Mouse (Mus musculus) kidney, adult 8-10 months (tissue): ENCODE results near the gene Trip10.

ENCODE experiments used
- DNase-seq, 2 experiments: peaks; one replicate each; pipeline ENCODE4 v3.0.0; 2022

Trip10 gene

DNA sequence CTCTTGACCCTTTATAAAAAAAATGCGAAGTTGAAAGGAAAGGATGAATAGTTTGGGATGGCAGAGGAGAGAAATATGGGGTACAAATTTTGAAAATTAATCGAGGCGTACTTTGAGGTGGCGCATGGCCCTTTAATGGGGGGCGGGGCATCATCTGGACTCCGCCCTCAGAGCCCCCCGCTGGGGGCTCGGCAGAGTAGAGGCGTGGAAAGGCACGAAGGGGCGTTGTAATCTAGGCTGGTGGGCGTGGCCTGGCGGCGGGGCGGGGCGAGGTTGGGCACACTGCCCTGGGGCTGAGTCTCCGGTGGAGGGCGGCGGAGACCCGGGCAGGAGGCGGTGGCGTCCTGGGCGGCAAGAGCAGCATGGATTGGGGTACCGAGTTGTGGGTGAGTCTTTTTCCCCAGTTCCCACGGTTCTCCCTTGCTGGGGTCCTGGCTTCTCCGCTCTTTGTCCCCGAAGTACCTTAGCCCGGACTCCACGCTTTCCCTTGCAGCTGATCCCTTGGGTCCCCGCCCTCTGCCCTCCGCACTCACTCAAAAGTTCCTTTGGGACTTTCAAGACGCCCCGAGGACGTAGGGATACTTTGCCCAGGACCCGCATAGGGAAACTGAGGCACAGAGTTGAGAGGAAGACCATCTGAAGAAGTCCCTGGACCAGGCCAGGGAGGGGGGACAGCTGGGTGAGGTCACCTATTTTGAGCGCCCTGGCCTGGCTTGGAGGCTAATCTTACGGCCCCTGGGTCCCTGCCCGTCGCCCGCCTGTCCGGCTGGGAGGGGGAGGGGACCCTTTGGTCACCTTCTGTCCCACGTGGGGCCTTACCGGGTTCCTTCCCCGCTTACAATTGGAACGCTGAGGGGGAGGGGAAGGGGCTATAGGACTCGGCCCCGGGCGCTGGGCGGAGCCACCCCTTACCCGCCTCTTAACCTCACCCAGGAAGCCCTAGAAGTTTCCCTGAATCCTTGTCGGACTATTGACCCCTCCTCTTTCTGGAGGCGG is at the start of gene Trip10:
Trip10 (plus strand) TSS at position 270 of the 996 bp plus-strand sequence.
- DNase-seq = peak; percentile 94 to 98

DNA sequence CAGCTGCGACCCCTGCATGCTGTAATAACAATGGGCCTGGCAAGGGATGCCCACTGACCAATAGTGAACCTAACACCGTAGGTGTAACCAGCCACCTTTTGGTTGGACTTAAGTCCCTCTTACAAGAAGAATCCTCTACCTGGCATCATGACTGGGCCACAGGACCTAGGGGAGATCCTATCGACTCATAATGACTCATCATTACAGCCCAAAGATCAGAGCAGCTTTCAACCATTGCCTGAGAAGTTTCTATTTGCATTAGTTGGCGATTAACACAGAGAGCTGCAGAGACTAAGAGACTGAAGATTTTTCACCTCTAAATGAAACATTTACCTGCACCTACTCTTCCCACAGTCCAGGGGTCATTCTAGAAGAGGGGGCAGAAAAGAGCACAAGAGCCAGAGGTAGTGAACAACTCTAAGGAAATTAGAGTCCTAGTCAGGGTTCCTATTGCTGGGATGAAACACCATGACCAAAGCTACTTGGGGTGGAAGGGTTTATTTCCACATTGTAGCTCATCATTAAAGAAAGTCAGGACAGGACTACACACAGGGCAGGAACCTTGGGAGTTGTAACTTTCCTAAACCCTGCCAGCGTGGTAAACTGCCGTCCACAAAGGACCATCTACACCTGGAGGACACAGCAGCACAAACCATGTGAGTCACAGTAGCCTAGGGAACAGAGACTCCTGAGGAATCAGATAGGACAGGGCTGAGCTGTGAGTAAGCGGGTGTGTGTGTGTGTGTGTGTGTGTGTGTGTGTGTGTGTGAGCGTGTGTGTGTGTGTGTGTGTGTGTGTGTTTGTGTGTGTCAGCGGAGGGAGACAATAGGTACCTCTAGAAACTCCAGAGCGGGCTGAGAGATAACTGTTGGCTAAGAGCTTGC is 47.2 kb upstream of the Trip10 start:
- DNase-seq = peak in 1 of 2 experiments; percentile 41

DNA sequence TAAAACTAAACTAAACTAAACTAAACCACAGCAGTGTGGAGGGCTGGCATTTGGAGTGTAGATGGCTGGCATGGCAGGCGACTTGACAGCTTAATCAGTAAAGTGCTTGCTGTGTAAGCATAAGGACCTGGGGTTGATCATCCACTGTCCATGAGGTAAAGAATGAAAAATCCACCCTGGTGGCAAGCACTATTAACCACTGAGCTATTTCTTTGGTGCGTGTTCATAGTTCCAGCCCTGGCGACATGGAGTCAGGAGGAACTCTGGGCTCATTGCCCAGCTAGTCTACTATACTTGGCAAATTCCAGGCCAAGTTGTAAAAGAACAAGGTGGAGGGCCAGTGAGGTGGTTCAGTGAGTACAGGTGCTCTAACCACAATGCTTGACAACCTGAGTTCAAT is 41.3 kb upstream of the Trip10 start:
- DNase-seq = peak; percentile 65 to 71

DNA sequence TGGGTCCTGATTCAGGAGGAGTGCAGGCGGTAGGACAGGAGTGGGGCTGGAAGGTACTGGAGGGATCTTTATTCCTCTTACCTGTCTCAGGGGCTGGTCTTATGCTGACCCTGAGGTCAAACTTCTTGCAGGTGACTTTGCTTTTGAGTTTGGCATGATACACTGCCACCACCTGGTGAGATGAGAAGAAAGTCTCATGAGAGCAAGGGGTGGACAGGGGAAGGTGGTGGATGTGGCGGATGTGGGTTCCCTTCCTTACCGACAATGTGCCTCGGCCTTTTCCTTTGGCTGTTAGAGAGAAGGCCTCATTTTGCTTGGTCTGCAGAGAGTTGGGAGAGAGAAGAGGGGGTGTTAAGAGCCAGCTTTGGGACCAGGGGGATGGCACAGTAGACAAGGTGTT is 39.9 kb upstream of the Trip10 start:
- DNase-seq = no peak

DNA sequence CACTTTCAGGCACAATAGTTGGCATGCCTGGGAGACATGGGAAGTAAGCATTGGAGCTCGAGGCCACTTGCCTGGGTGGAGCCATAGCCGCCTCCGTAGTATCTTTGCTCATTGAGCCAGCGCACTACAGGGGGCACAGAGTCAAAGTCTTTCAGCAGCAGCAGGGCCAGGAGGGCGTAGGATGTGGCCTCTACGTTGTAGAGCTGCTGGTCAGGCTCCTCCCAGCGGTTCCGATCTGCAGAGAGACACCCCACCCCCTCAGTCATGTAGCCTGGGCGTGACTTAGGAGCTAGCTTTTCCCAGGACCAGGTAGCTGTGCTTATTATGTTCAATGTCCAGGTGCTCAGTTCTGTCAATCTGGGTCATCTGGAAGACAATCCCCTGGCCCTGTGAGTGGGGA is 37.8 kb upstream of the Trip10 start:
- DNase-seq = no peak

DNA sequence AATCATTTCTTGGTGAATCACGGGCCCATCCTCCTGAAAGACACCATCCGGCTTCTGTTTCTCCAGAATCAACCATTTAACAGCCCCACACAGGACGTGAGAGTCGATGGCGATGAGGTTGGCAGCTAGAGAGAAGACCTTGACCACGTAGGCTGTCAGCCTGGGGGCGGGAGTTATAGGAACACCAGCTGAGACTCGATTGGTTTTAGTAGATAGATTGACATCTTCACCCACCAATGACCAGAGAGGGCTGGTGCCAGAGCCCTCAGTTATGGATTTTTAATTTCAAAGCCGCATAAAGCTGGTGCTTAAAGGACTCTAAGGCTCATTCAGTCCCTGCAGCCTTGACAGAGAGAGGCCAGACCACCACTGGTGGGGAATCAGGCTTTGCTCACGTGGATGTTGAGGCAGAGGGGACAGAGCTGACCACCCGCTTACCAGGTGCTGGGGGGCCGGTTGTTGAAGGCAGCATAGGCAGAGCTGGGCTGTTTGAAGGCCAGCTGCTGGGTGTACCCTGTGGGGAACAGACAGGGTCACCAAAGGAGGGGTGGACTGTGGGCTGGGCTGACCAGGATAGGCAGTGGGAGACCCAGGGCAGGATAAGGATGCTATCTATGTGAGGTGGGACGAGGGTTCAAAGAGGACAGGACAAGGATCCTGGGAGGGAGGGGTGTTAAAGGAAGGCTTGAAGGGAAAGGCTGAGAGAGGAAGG is 34.4 kb upstream of the Trip10 start:
- DNase-seq = no peak

DNA sequence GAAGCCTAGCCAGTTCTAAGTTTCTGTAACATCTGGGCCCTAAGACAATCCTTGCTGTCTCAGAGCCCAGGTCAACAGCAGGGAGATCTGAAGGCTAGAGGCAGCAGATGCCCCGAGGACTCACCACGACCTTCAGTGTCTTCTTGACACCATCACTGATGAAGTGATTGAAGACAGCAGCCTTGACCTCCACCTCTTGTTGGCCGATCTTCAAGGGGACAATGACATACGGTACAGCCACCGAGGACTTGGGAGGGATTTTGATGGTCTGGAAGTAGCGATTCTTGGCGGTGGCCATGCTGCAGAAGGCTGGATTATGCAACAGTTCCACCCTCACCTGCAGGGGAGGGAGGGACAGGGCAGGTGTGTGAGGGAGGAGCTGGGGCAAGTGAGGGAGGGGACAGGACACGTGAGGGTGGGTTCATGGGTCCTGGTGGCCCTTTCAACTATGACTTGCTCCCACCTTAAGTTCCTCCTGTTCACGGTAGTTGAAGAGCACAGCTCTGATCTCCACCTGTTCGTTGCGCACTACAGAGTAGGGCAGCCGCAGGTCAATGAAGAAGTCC is 30.8 kb upstream of the Trip10 start:
- no peak for DNase-seq

DNA sequence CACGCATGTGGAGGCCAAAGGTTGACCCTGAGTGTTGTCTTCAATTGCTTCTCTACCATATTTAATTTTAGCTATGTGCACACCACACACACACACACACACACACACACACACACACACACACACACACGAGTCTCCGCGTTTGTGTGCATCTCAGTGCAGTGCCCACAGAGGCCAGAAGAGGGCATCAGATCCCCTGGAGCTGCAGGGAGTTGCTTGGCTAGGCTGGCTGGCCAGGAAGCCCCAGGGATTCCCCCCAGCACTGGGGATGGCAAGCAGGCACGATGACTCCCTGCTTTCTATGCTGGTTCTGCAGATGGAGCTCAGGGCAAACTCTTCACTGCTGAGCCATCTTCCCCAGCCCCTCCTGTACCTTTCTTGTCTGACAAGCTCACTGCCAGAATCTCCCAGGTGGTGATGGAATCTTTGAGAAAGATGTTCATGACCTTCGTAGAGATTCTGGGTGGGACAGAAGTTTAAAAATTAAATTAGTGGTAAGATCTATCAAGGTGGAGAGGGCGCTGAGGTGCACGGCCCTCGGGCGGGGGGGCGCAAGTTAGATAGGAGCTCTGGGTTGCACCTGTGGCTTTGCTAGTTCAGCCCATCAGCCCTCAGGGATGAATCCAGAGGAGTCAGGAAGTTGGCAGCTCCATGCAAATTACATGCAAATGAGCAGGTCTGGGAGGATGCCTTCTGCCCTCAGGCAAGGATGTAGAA is 29.9 kb upstream of the Trip10 start:
- DNase-seq = peak; percentile 57 to 81

DNA sequence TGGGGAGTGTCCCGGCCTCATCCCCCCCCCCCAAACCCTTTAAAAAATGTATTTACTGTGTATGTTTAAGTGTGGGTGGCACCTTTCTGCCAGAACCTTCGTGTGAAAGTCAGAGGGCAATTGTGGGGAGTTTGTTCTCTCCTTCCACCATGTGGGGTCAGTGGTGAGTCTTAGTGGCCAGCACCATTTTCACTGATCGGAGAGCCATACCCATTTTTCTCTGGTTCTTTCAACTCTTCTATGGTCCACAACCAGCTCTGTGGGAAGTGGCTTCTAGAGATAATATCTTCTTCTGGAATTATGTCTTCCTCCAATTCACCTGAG is 29.4 kb upstream of the Trip10 start:
- peak; percentile 47 to 61 for DNase-seq

DNA sequence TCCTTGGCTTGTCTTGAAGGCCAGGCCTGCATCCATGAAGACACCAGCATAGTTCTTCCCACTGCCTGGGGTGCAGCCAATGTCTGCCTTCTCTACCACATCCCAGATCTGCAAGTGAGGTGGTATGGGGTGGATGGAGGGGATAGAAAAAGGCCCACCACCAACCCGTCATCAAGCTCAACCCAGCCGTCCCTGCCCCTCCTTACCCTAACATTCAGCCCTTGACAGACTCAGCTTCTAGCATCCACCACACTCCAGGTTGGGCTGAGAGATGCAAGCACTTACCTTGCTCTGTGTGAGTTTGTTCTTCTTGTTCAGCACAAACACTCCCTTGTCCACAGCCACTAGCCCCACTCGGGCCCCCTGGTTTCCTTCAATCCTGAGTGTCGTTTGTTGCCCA is 27.3 kb upstream of the Trip10 start:
- no peak for DNase-seq

DNA sequence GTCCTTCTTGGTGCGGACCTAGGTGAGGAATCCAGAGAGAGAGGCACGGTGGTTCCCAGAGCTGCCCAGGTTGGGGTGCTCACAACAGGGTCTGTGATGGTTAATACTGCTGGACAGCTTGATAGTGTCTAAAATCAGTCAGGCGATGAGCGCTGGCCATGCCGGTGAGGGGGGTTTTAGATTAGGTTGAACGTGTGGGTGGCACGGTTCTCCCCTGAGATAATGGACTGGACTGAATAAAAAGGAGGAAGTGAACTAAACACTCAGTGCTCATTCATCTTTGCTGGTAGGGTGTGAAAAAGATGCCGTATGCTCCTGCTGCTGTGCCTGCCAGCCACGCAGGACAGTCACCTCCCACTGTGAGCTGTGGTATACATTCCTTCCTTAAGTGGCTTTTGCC is 25.9 kb upstream of the Trip10 start:
- no peak for DNase-seq

DNA sequence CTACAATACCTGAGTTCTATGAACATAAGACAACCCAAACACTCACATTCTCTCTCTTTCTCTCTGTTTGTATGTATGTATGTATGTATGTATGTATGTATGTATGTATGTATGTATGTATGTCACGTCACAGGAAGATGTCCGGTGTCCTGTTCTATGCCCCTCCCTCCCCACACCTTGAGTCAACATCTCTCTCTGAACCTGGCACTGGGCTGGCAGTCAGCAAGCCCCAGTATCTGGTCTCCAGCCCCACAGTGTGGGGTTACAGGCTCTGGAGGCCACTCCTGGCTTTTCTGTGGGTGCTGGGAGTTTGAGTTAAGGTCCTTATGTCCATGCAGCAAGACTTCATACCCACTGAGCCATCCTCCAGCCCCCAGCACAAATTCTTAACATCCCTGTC is 21.8 kb upstream of the Trip10 start:
- no peak for DNase-seq

DNA sequence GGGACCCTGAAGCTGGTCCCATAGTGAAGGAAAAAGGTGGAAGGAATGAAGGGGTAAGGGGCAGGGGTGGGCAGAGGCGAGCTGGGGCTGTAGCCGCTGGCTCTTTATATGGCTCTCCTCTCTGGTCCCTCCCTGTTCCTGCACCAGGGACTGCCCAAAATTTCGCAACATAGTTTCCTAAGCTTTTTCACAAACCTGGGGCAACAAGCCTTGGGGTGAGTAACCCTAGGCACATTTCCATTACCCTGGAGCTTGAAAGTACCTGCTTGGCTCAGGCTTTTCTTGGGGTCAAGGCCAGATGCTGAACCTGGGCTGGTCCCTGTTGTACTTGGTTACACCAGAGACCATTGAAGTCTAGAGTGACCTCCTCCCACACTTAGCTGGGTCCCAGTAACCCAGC is 21.2 kb upstream of the Trip10 start, which contains the start of gene C3:
C3 (minus strand) TSS at position 123 of the 400 bp plus-strand sequence.
- peak; percentile 43 to 45 for DNase-seq

DNA sequence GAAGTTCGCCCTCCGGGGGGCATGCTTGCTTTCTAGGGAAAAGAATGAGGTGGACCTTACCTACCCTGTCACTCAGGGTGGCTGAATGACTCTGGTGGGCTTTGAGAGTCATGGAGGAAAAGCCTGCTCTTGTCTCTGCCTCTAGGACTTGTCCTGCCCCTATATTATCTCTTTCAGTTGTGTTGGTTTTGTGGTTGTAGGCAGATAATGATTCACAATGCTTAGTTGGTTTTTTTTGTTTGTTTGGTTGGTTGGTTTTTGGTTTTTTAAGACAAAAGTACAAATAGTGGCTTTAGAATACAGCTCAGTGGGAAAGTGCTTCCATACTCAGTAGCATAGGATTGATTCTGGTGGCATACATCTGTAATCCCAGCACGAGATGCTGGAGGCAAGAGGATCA is 20.4 kb upstream of the Trip10 start:
- no peak for DNase-seq

DNA sequence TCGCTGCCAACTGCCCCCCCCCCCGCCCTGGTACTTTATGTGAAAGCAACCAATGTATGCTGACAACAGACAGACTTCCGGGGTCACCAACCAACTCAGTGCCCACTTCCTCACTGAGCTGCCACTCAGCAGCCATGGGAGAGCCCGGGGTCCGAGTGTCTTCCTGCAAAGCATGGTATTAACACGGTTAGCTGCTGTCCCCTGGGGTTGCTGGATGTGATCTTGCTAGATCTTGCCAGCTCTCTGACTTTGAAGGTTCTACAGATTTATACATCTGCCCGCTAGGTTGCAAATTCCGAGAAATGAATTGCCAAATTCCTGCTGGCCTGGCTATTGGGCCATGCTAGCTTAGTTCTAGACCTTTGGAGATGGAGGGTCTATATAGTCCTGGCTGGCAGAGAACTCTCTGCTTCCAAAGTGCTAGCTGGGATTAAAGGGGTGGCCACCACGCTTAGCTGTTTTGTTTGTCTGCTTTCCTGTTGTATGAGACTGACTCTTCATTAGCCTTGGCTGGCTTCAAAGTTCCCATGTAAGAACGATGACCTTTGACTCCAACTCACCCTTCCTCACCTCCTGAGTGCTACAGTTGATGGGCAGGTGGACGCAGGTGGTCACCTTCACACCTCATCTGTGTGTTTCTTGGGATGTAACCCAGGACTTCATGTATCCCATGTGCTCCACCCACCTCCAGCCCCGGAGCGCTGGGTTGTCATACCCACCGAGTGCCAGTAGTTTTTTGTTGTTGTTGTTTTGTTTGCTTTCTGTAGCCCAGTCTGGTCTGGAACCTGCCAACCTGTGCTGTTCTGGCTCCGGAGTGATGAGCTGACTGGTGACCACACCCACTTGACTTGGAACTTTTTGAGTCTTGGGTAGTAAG is 19.2 kb upstream of the Trip10 start:
- DNase-seq = no peak

DNA sequence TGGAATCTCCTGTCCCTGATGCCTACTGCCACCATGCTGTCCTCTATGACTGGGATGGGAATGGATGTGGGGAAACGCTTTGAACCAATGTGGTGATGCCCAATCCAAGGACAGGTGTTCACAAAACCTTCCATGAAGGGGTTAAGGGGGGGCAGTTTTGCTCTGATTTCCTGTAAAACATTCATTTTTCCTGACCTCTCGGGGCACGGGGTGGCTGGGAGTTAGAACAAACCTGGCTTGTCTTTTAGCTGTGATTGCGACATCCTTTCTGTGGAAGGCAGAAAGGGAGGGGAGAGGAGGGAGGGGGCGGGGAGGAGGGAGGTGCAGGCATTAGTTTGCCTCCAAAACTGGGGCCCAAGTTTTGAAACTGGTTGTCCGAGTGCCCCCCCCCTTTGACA is 18.5 kb upstream of the Trip10 start:
- DNase-seq = peak; percentile 52 to 57

DNA sequence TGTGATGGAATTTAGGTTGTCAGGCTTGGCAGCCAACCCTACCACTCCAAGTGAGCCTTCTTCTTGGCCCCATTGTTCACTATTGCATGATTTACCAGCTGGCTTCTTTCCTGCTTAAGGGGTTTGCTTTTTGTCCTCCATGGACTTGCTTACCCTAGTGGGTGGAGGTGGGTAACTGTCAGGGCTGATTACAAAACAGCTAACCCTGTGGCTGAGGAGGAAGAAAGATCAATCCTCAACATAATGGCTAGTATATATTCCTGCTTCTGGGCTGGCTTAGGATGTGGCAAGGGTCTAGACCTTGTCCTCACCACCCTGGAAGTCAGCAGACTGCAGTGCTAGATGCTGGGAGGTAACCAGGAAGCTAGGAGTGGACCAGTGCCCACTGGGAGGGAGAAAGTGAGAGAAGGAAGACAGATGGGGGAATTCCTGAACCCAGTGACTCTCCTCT is 17.9 kb upstream of the Trip10 start:
- peak in 1 of 2 experiments; percentile 57 for DNase-seq

DNA sequence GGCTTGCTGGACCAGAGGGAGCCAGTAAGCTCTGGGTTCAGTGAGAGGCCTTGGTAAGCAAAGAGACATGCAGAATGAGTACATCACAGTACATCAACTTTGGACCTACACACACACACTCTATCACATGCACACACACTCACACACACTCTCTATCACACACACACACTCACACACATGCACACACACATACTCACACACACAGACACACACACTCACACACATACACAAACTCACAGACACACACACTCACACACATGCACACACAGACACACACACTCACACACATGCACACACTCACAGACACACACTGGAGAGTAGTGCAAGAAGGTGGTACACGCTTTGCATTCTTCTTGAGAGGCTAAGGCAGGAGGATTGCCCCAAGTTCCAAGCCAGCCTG is 17.1 kb upstream of the Trip10 start:
- DNase-seq = no peak

DNA sequence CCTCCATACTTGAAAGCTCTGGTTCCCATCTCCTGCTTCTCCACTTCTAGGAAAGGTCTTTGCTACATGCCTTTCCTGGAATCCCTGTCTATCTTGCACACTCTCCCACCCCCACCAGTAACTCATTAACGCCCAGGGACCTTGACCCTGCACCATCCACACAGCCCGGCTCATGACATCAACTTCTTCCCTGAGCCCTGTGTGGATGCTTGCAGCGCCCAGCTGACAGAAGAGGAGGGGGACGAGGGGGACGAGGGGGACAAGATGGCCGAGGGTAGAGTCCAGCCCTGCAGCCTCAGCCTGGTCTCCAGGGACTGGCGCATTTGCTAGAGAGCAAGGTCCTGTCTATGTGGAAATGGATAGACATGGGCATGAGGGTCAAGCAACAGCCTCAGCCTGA is 16.2 kb upstream of the Trip10 start:
- DNase-seq = peak; percentile 87 to 91

DNA sequence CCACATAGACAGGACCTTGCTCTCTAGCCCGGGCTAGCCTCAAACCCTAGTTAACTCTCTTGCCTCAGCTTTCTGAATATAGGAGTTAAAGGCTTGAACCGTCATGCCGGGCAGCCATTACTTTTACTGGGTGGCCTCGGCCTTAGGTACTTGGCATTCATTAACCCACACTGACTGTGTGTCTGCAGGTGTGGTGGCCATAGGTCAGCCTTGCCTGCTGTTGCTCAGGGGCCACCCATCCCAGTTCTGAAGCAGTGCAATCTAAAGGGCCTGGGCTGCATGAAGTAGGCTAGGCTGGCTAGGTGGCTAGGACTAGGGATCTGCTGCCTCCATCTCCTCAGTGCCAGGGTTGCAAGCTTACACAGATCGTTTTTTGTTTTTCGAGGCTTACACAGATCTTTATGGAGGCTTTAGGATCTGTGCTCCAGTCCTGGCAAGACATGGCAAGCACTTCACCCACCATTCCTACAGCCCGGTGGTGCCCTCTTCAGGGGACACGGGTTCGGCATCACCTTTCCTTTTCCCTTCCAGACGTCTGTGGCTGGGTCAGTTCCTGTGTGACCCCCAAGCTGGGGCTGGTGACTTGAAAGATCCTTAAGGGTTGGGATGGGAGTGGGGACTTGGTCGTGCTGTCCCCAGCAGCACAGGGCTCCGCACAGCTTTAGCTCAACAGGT is 14.9 kb upstream of the Trip10 start:
- peak; percentile 59 to 65 for DNase-seq
